Mouse (Mus musculus) forebrain, embryonic 14.5 days (tissue): ENCODE measurements around the gene Gm26920. TPM values are rescaled to one million over a fixed set of nuclear protein-coding genes. Genes with fewer than 3 reads are reported as not detected.
"Not testable (repeated sequence)": the region's sequence is repeated elsewhere in the genome, so short reads cannot be mapped to it uniquely, and the experiment has no call there.

ENCODE experiments used
- ATAC-seq: fragments of 200-750 bp; cut with Nextera tagmentation; 2 replicates; pipeline ENCODE4 v1.8.0; 2017; ENCODE audit warnings: mild to moderate bottlenecking, moderate library complexity
- DNase-seq: peaks from one replicate; pipeline ENCODE4 v3.0.0-alpha.2; 2015; ENCODE audit warnings: low spot score
- H3K27ac ChIP-seq: fragments of 300-500 bp; sonication (generic); 2 replicates; pipeline ENCODE4 v1.5.1; 2014; ENCODE audit warnings: low read depth, mild to moderate bottlenecking, control low read depth, low read length, moderate library complexity
- H3K27me3 ChIP-seq: fragments of 300-500 bp; sonication (generic); replicated peaks from 2 replicates; pipeline ENCODE4 v1.6.1; 2014; ENCODE audit warnings: low read length, control low read depth, mixed read lengths; ENCODE audit not compliant: control insufficient read depth, insufficient read depth
- H3K36me3 ChIP-seq: fragments of 300-500 bp; sonication (generic); 2 replicates; pipeline ENCODE4 v1.6.1; 2014; ENCODE audit warnings: low read length, control low read depth; ENCODE audit not compliant: control insufficient read depth, insufficient read depth
- H3K4me1 ChIP-seq: fragments of 300-500 bp; sonication (generic); 2 replicates; pipeline ENCODE4 v1.6.1; 2014; ENCODE audit warnings: antibody characterized with exemption, low read length, control low read depth; ENCODE audit not compliant: control insufficient read depth, insufficient read depth
- H3K4me2 ChIP-seq: fragments of 300-500 bp; sonication (generic); 2 replicates; pipeline ENCODE4 v1.6.1; 2014; ENCODE audit warnings: mild to moderate bottlenecking, control low read depth, low read length
- H3K4me3 ChIP-seq: fragments of 300-500 bp; sonication (generic); 2 replicates; pipeline ENCODE4 v1.5.1; 2014; ENCODE audit warnings: low read depth, low read length, control low read depth
- H3K9ac ChIP-seq: fragments of 300-500 bp; sonication (generic); 2 replicates; pipeline ENCODE4 v1.6.1; 2014; ENCODE audit warnings: mild to moderate bottlenecking, low read length, control low read depth, moderate library complexity
- H3K9me3 ChIP-seq: fragments of 300-500 bp; sonication (generic); replicated peaks from 2 replicates; pipeline ENCODE4 v1.6.1; 2016; ENCODE audit warnings: low read length, control low read depth, mixed read lengths; ENCODE audit not compliant: control insufficient read depth
- WGBS: fragments of 180-500 bp; shearing (Covaris S2); extraction: QIAGEN DNeasy Blood & Tissue Kit; methylation state at CpG from one replicate; pipeline ENCODE4 v1.1.7; 2014; 5-methylcytosine and 5-hydroxymethylcytosine counted together
- polyA plus RNA-seq: library from polyadenylated mRNA; unstranded; fragments of >200 nt; fragmentation: Nextera tagmentation; extraction: Ambion mirVana; gene quantifications from 2 replicates; pipeline ENCODE4 v1.2.1, GENCODE M21; 2014

Gm26920 gene
- polyA plus RNA-seq, result 2.0 and 2.7 TPM in 2 replicates

GRCm38 (mm10) chr7:30090092-30090969 is at the start of gene Gm26920, which contains the start of gene Zfp566:
Gene Gm26920 (minus strand): TSS chr7:30090410.
Gene Zfp566 (minus strand): TSS chr7:30090527.
- H3K9ac ChIP-seq, result peak within 1 kb of the TSS; percentile 79
- peaks cover 21% of the 10 kb centered on the region for H3K4me1 ChIP-seq
- H3K36me3 ChIP-seq, result peaks cover 15% of the 10 kb centered on the region
- peak; percentile 92 for ATAC-seq
- DNase-seq, result peak; percentile 99
- H3K4me2 ChIP-seq, result peak within 1 kb of the TSS; percentile 89
- WGBS, result under 1% methylated on average over 40 of the region's 40 CpGs
- H3K9me3 ChIP-seq, result no peaks in the 10 kb centered on the region
- H3K27ac ChIP-seq, result peak within 1 kb of the TSS; percentile 87
- peak within 1 kb of the TSS; percentile 64 for H3K4me3 ChIP-seq
- no peaks in the 10 kb centered on the region for H3K27me3 ChIP-seq

GRCm38 (mm10) chr7:30136826-30137225 is 46.6 kb upstream of the Gm26920 start:
- WGBS, result 92% methylated on average over 10 of the region's 10 CpGs
- Histone ChIP-seq H3K9ac (no peak overlapping the region), H3K36me3 (peaks cover 53% of the 10 kb centered on the region), H3K9me3 (no peaks in the 10 kb centered on the region), H3K4me3 (no peak overlapping the region), H3K4me2 (no peak overlapping the region), H3K4me1 (no peaks in the 10 kb centered on the region), H3K27ac (no peak overlapping the region), H3K27me3 (no peaks in the 10 kb centered on the region)
- ATAC-seq (no peak), DNase-seq (no peak)

- ATAC-seq, result no peak
- no peak overlapping the region for H3K27ac ChIP-seq
These were observed 42.2 kb upstream of the Gm26920 start for GRCm38 (mm10) chr7:30132396-30132795.

GRCm38 (mm10) chr7:30129900-30130299 is 39.7 kb upstream of the Gm26920 start:
- Histone ChIP-seq H3K36me3 (peaks cover 87% of the 10 kb centered on the region), H3K27ac (no peak overlapping the region), H3K4me2 (no peak overlapping the region), H3K9me3 (no peaks in the 10 kb centered on the region), H3K4me1 (no peaks in the 10 kb centered on the region), H3K4me3 (no peak overlapping the region), H3K9ac (no peak overlapping the region), H3K27me3 (no peaks in the 10 kb centered on the region)
- 98% methylated on average over 8 of the region's 8 CpGs for WGBS
- no peak for ATAC-seq
- no peak for DNase-seq

More at GRCm38 (mm10) chr7:30132396-30132795, 42.2 kb upstream of the Gm26920 start:
- Histone ChIP-seq H3K4me1 (no peaks in the 10 kb centered on the region), H3K27me3 (no peaks in the 10 kb centered on the region), H3K9me3 (no peaks in the 10 kb centered on the region), H3K9ac (no peak overlapping the region), H3K4me2 (no peak overlapping the region), H3K4me3 (no peak overlapping the region), H3K36me3 (peaks cover 87% of the 10 kb centered on the region)
- no peak for DNase-seq
- WGBS, result 93% methylated on average over 4 of the region's 4 CpGs

DNA sequence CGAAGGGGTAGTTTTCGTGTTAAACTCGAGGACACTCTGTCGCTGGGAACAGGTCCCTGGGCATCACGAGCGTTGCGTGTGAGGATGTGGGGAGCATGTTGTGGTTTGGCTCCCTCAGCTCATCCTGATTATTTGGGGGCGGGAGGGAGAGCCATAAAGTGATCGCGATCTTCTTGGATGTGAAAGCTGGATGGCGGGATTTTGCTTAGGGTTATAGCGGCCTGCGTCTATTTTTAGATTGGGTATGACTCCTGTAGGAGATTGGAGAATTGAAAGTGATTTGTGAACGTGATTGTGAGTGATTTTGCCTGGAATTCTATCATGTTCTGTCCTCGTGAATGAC is 31.9 kb upstream of the Gm26920 start:
- Histone ChIP-seq H3K9me3 (no peaks in the 10 kb centered on the region), H3K27ac (peak overlapping the region; percentile 76), H3K4me1 (0 out of 2 replicates have a peak, but pooled peaks cover 3% of the 10 kb centered on the region), H3K4me3 (peak overlapping the region; percentile 74), H3K9ac (peak overlapping the region; percentile 83), H3K27me3 (no peaks in the 10 kb centered on the region), H3K4me2 (peak overlapping the region; percentile 66), H3K36me3 (peaks cover 17% of the 10 kb centered on the region; the same call in 1 of the 2 replicates)
- 10% methylated on average over 15 of the region's 15 CpGs for WGBS
- peak; percentile 47 for DNase-seq
- peak; percentile 50 for ATAC-seq

GRCm38 (mm10) chr7:30121308-30122187 is 31.3 kb upstream of the Gm26920 start, which contains the start of gene Zfp382:
Gene Zfp382 (plus strand): TSS chr7:30121942.
- Histone ChIP-seq H3K4me2 (peak within 1 kb of the TSS; percentile 66), H3K27ac (peak within 1 kb of the TSS; percentile 76), H3K9me3 (no peaks in the 10 kb centered on the region), H3K36me3 (peaks cover 11% of the 10 kb centered on the region; the same call in 1 of the 2 replicates), H3K4me1 (0 out of 2 replicates have a peak, but pooled peaks cover 3% of the 10 kb centered on the region), H3K4me3 (peak within 1 kb of the TSS; percentile 74), H3K27me3 (no peaks in the 10 kb centered on the region), H3K9ac (peak within 1 kb of the TSS; percentile 83)
- under 1% methylated on average over 61 of the region's 61 CpGs for WGBS
- peak; percentile 95 for DNase-seq
- peak; percentile 99 for ATAC-seq

GRCm38 (mm10) chr7:30117935-30118334 is 27.7 kb upstream of the Gm26920 start:
- H3K9me3 ChIP-seq, H3K4me2 ChIP-seq, H3K36me3 ChIP-seq, H3K4me1 ChIP-seq, H3K4me3 ChIP-seq, DNase-seq, H3K27ac ChIP-seq, H3K9ac ChIP-seq, H3K27me3 ChIP-seq, ATAC-seq: not testable (repeated sequence)
- 92% methylated on average over 12 of the region's 12 CpGs for WGBS

DNA sequence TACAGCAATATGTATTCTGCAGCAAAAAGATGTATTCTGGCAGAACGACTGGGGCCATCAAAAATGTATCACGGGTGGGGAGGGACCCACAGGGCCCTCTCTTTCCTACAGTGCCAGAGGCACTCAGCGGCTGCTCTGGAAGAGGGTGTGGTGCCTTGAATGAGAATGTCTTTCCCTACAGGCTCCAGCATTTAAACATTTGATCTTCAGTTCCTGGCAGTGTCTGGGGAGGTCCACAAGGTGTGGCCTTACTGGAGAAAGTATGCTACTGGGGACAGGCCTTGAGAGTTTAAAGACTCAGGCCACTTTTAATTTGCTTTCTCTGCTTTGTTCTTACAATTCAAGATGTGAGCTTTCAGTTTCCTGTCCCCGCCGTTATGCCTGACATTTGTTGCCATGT is 25.9 kb upstream of the Gm26920 start:
- Histone ChIP-seq H3K9ac (no peak overlapping the region), H3K27ac (no peak overlapping the region), H3K9me3 (no peaks in the 10 kb centered on the region), H3K4me2 (no peak overlapping the region), H3K4me1 (no peaks in the 10 kb centered on the region), H3K4me3 (no peak overlapping the region), H3K36me3 (no peaks in the 10 kb centered on the region), H3K27me3 (no peaks in the 10 kb centered on the region)
- DNase-seq (no peak), ATAC-seq (no peak)
- 96% methylated on average over 5 of the region's 5 CpGs for WGBS
